Mouse (Mus musculus) left cerebral cortex, postnatal 25 days (tissue): ENCODE data around the gene Gon7. TPM values are rescaled to one million over a fixed set of nuclear protein-coding genes. Genes with fewer than 3 reads are reported as not detected.

Source experiments
- DNase-seq, 2 experiments: peaks; one replicate each; pipeline ENCODE4 v3.0.0; 2022; ENCODE audit warnings: low spot score in 2 of 2, mixed read lengths in 1 of 2
- intact Hi-C: fragments of 180-260 bp; cut with DNase I; formaldehyde crosslinking; loops from one replicate; pipeline ENCODE4 v1.15.1; 2025
- total RNA-seq, 2 experiments: library from RNA; stranded (reverse); gene quantifications; 2 replicates each; pipeline ENCODE4 v1.2.3; 2021

Gon7 gene
- total RNA-seq, 2 experiments from 2014 or later: 16.9 to 18.2 TPM

GRCm38 (mm10) chr12:102713153-102713865 is 44.3 kb downstream of the Gon7 start:
- intact Hi-C loops: loop anchor here (10.0 kb wide), 2 partner anchors 219 to 319 kb away; no protein-coding TSS in a partner anchor
- DNase-seq: no peak

DNA sequence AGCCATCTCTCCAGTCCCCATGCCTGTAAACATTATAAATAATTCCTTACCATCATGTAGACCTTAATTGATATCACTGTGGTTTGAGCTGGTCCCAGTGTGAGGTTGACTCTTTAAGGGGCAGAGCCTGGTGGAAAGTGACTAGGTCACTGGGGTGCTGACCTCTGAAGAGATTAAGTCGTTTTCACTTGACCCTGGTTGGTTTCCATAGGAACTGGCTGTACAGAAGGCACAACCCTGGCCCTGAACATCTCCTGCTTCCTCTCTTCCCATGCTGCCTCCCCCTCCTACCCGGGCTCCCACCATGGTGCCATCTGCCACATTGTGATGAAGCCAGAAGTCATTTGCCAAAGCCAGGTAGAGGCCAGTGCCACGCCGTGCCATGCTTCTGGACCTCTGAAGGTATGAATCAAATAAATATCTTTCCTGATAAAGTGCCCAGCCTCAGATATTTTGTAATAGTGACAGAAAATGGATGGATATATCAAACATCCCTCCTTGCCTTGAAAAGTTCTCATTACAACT is 46.7 kb downstream of the Gon7 start:
- no peak for DNase-seq
- intact Hi-C loops: loop anchor here (10.0 kb wide), 2 partner anchors 216 to 316 kb away; no protein-coding TSS in a partner anchor

- DNase-seq: no peak
- intact Hi-C loops: loop anchor here (10.0 kb wide), 2 partner anchors 215 to 315 kb away; no protein-coding TSS in a partner anchor
Measured at GRCm38 (mm10) chr12:102709896-102710295, 47.7 kb downstream of the Gon7 start.

GRCm38 (mm10) chr12:102708220-102708619 is 49.4 kb downstream of the Gon7 start:
- intact Hi-C loops: no loop called here
- DNase-seq: no peak

GRCm38 (mm10) chr12:102706833-102707463 is 50.7 kb downstream of the Gon7 start:
- intact Hi-C loops: no loop called here
- DNase-seq: no peak

DNA sequence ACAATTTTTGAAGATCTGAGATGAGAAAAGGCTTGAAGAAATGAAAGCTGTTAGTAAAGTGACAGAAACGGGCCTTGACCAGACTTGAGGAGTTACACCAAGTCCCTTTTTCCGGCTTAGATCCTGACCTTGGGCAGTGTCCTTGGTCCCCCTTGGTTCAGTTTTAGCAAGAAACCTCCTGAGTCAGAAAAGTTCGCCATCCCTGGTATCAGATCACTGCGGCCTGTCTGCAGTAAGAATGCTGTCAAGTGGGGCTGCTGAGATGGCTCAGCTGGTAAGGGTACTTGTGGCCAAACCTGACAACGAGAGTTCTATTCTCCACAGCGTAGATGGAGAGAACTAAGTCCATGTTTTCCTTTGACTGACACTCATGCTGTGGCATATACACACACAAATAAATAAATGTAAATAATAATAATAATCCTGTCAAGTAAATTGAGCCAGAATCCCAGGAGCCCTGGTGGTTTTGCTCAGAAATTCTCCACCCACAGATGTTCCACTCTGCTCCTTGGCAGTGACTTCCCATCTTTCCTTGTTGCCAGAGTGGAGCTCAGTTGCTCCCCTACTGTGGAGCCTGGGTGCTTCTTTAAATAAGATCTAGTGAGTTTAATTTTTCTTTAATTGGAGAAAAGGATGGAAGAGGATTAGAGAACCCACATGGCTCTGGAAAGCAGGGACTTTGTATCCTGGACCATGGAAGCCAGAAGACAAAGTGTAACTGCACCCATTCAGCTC is 51.5 kb downstream of the Gon7 start:
- DNase-seq: peak in 1 of 2 experiments; percentile 45
- intact Hi-C loops: loop anchor here (2.0 kb wide), 2 partner anchors 53 to 127 kb away; no protein-coding TSS in a partner anchor

DNA sequence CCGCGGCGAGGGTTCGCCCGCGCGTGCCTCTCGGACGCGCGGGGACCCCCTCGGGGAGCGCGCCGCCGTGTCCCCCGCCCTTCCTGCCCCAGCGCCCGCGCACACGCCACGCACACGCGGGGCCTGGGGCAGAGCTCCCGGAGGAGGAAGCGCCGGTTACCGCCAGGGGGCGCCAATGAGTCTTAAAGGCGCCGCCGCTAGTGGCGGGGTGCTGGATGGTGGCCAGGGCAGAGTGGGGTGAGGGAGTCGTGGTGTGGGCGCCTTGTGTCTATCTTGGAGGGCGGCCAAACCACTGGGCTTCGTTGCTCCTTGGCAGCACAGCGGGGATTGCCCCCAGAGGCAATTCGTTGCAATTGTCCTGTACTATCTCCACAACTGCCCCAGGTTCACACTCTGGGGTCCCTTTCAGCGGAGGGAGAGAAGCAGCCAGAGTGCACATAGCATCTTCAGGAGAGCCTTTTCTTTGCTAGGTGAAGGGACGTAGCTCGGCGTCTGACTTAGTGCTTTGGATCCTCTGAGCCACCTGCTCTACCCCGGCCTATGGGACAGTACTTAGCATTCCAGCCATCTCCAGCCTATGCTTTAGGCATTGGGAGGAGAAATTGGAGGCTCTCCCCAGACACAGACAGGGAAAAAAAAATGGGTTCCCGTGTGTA is 52.3 kb downstream of the Gon7 start:
- DNase-seq: peak; percentile 86 to 88
- intact Hi-C loops: loop anchor here (2.0 kb wide), 2 partner anchors 53 to 127 kb away; no protein-coding TSS in a partner anchor

- DNase-seq: peak in 1 of 2 experiments; percentile 45
- intact Hi-C loops: loop anchor here (2.0 kb wide), 2 partner anchors 52 to 126 kb away; no protein-coding TSS in a partner anchor
Measured at GRCm38 (mm10) chr12:102704457-102705198, 53.0 kb downstream of the Gon7 start, which contains the start of gene Itpk1. Gene Itpk1, minus strand, starts transcription at chr12:102704930.

GRCm38 (mm10) chr12:102703921-102704408 is 53.6 kb downstream of the Gon7 start:
- peak in 1 of 2 experiments; percentile 25 for DNase-seq
- intact Hi-C loops: loop anchor here (2.0 kb wide), 2 partner anchors 51 to 125 kb away; no protein-coding TSS in a partner anchor

DNA sequence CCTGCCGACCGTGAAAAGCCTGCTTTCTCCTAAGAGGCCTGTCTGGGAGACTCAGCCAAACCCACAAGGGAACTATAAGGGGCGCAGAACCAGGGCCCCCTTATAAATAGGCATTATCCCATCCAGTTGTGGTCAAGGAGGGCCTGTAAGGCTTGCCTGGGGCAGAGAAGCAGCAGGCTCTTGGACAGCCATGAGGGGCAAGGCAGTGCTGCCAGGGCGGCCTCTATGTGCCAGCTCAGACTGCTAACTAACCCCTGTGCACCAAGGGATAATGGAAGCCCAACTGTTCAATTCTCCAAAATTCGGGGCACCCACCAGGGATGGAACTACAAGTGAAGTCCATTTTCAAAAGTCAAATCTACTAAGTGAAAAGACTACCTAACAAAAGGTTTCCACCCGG is 54.2 kb downstream of the Gon7 start:
- DNase-seq: peak in 1 of 2 experiments; percentile 31
- intact Hi-C loops: no loop called here

Other genes with a start within 250 kb of the Gon7 start
- 100 to 1,000 TPM; 177 to 186 TPM for gene Chga, start 202.8 kb downstream of the Gon7 start, total RNA-seq
- gene Itpk1, start 52.9 kb downstream of the Gon7 start, total RNA-seq: 10 to 100 TPM; 63.9 to 70.2 TPM
- gene Moap1, start 14.1 kb downstream of the Gon7 start, total RNA-seq: 10 to 100 TPM; 31.6 to 39.3 TPM
- gene Tmem251, start 14.0 kb downstream of the Gon7 start, total RNA-seq: 1 to 10 TPM; 6.0 to 6.4 TPM
- gene Gm28051, start within 50 bp of the Gon7 start, total RNA-seq: not detected
- gene Ubr7, start 164 bp upstream of the Gon7 start, total RNA-seq: 10 to 100 TPM; 34.3 to 36.6 TPM
- 10 to 100 TPM; 19.9 to 20.0 TPM for gene Gm20604, start 869 bp upstream of the Gon7 start, total RNA-seq
- 10 to 100 TPM; 18.4 to 19.5 TPM for gene Btbd7, start 120.7 kb upstream of the Gon7 start, total RNA-seq
- not detected for gene Cox8c, start 141.5 kb upstream of the Gon7 start, total RNA-seq
- gene Unc79, start 191.1 kb upstream of the Gon7 start, total RNA-seq: 10 to 100 TPM; 52.1 to 58.6 TPM